Mouse (Mus musculus): ENCODE data around the gene Tmem50b. TPM values are rescaled to one million over a fixed set of nuclear protein-coding genes. Genes with fewer than 3 reads are reported as not detected.

Gene Tmem50b
- polyA plus RNA-seq, 1 experiment from 2014 or later: 118 TPM

- no peaks in the 10 kb centered on the region for H3K9me3 ChIP-seq (ENCODE audit: control insufficient read depth, low read length)
- 49% methylated on average over 4 of the region's 4 CpGs for WGBS
- no peaks in the 10 kb centered on the region for H3K27me3 ChIP-seq (ENCODE audit: control insufficient read depth, insufficient read depth, low read length)
- peaks cover 4% of the 10 kb centered on the region; the same call in 1 of the 2 replicates for H3K36me3 ChIP-seq (ENCODE audit: control insufficient read depth, insufficient read depth, low read length)
- no peak overlapping the region for H3K27ac ChIP-seq (ENCODE audit: low read depth, low read length)
- no peak overlapping the region for H3K9ac ChIP-seq (replicated peaks; ENCODE audit: low read depth, low read length)
- no peaks in the 10 kb centered on the region for H3K4me1 ChIP-seq (ENCODE audit: control insufficient read depth, insufficient read depth, low read length)
- no peak overlapping the region for H3K4me3 ChIP-seq (ENCODE audit: low read depth, low read length)
- H3K4me2 ChIP-seq (ENCODE audit: low read depth, low read length): no peak overlapping the region
- no peak for ATAC-seq (ENCODE audit: low read depth)
These were observed 32.9 kb downstream of the Tmem50b start for GRCm38 (mm10) chr16:91564580-91565291.

- H3K4me3 ChIP-seq (ENCODE audit: low read depth, low read length): no peak overlapping the region
- ATAC-seq (ENCODE audit: low read depth): no peak
- H3K9ac ChIP-seq (replicated peaks; ENCODE audit: low read depth, low read length): no peak overlapping the region
- WGBS: 80% methylated on average over 38 of the region's 38 CpGs
- H3K4me2 ChIP-seq (ENCODE audit: low read depth, low read length): no peak overlapping the region
- H3K4me1 ChIP-seq (ENCODE audit: control insufficient read depth, insufficient read depth, low read length): no peaks in the 10 kb centered on the region
- no peaks in the 10 kb centered on the region for H3K27me3 ChIP-seq (ENCODE audit: control insufficient read depth, insufficient read depth, low read length)
- no peak overlapping the region for H3K27ac ChIP-seq (ENCODE audit: low read depth, low read length)
- no peaks in the 10 kb centered on the region for H3K9me3 ChIP-seq (ENCODE audit: control insufficient read depth, low read length)
- peaks cover 14% of the 10 kb centered on the region; the same call in 1 of the 2 replicates for H3K36me3 ChIP-seq (ENCODE audit: control insufficient read depth, insufficient read depth, low read length)
These were observed 35.8 kb downstream of the Tmem50b start for GRCm38 (mm10) chr16:91561541-91562457.

- Histone ChIP-seq H3K4me1 (ENCODE audit: control insufficient read depth, insufficient read depth, low read length) (no peaks in the 10 kb centered on the region), H3K9me3 (ENCODE audit: control insufficient read depth, low read length) (no peaks in the 10 kb centered on the region), H3K27me3 (ENCODE audit: control insufficient read depth, insufficient read depth, low read length) (no peaks in the 10 kb centered on the region), H3K27ac (ENCODE audit: low read depth, low read length) (no peak overlapping the region), H3K9ac (replicated peaks; ENCODE audit: low read depth, low read length) (no peak overlapping the region), H3K36me3 (ENCODE audit: control insufficient read depth, insufficient read depth, low read length) (peaks cover 14% of the 10 kb centered on the region; the same call in 1 of the 2 replicates), H3K4me3 (ENCODE audit: low read depth, low read length) (no peak overlapping the region), H3K4me2 (ENCODE audit: low read depth, low read length) (no peak overlapping the region)
- WGBS: 59% methylated on average over 9 of the region's 9 CpGs
- peak; percentile 81 for ATAC-seq (ENCODE audit: low read depth)
These were observed 36.5 kb downstream of the Tmem50b start for GRCm38 (mm10) chr16:91561099-91561498.

GRCm38 (mm10) chr16:91557693-91558092 lies 39.9 kb downstream of the Tmem50b start:
- WGBS: 90% methylated on average over 15 of the region's 15 CpGs
- no peak overlapping the region for H3K9ac ChIP-seq (replicated peaks; ENCODE audit: low read depth, low read length)
- peaks cover 20% of the 10 kb centered on the region; the same call in 1 of the 2 replicates for H3K36me3 ChIP-seq (ENCODE audit: control insufficient read depth, insufficient read depth, low read length)

DNA sequence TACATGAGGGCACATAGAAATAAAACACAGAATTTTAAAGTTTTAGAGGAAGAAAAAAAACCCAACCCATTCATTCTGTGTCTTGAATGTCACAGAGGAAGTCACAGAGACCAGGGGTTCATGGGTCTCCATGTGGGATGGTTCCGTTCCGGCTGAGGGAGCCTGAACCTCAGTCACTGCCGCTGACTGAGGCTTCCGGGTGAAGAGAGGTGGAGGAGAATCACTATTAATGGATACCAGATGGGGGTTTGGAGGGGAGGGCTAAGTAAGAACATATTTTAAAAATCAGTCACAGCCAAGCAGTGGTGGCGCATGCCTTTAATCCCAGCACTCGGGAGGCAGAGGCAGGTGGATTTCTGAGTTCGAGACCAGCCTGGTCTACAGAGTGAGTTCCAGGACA lies 40.4 kb downstream of the Tmem50b start:
- Histone ChIP-seq H3K9ac (replicated peaks; ENCODE audit: low read depth, low read length) (no peak overlapping the region), H3K4me1 (ENCODE audit: control insufficient read depth, insufficient read depth, low read length) (no peaks in the 10 kb centered on the region; the same call in 1 of the 2 replicates), H3K27me3 (ENCODE audit: control insufficient read depth, insufficient read depth, low read length) (no peaks in the 10 kb centered on the region), H3K4me3 (ENCODE audit: low read depth, low read length) (no peak overlapping the region), H3K27ac (ENCODE audit: low read depth, low read length) (no peak overlapping the region), H3K36me3 (ENCODE audit: control insufficient read depth, insufficient read depth, low read length) (peaks cover 20% of the 10 kb centered on the region; the same call in 1 of the 2 replicates), H3K4me2 (ENCODE audit: low read depth, low read length) (no peak overlapping the region), H3K9me3 (ENCODE audit: control insufficient read depth, low read length) (no peaks in the 10 kb centered on the region)
- no peak for ATAC-seq (ENCODE audit: low read depth)
- 85% methylated on average over 7 of the region's 7 CpGs for WGBS

More at GRCm38 (mm10) chr16:91557693-91558092, 39.9 kb downstream of the Tmem50b start:
- no peaks in the 10 kb centered on the region; the same call in 1 of the 2 replicates for H3K4me1 ChIP-seq (ENCODE audit: control insufficient read depth, insufficient read depth, low read length)
- no peaks in the 10 kb centered on the region for H3K9me3 ChIP-seq (ENCODE audit: control insufficient read depth, low read length)
- H3K27ac ChIP-seq (ENCODE audit: low read depth, low read length): no peak overlapping the region
- ATAC-seq (ENCODE audit: low read depth): no peak
- H3K4me3 ChIP-seq (ENCODE audit: low read depth, low read length): no peak overlapping the region
- H3K27me3 ChIP-seq (ENCODE audit: control insufficient read depth, insufficient read depth, low read length): no peaks in the 10 kb centered on the region
- H3K4me2 ChIP-seq (ENCODE audit: low read depth, low read length): no peak overlapping the region

GRCm38 (mm10) chr16:91556659-91557058 lies 40.9 kb downstream of the Tmem50b start:
- Histone ChIP-seq H3K27ac (ENCODE audit: low read depth, low read length) (no peak overlapping the region), H3K4me1 (ENCODE audit: control insufficient read depth, insufficient read depth, low read length) (no peaks in the 10 kb centered on the region; the same call in 1 of the 2 replicates), H3K4me2 (ENCODE audit: low read depth, low read length) (no peak overlapping the region), H3K27me3 (ENCODE audit: control insufficient read depth, insufficient read depth, low read length) (no peaks in the 10 kb centered on the region), H3K9ac (replicated peaks; ENCODE audit: low read depth, low read length) (no peak overlapping the region), H3K36me3 (ENCODE audit: control insufficient read depth, insufficient read depth, low read length) (peaks cover 20% of the 10 kb centered on the region; the same call in 1 of the 2 replicates), H3K4me3 (ENCODE audit: low read depth, low read length) (no peak overlapping the region), H3K9me3 (ENCODE audit: control insufficient read depth, low read length) (no peaks in the 10 kb centered on the region)
- ATAC-seq (ENCODE audit: low read depth): no peak
- WGBS: 77% methylated on average over 15 of the region's 15 CpGs

GRCm38 (mm10) chr16:91555017-91555605 lies 42.5 kb downstream of the Tmem50b start:
- H3K4me3 ChIP-seq (ENCODE audit: low read depth, low read length): no peak overlapping the region
- H3K4me1 ChIP-seq (ENCODE audit: control insufficient read depth, insufficient read depth, low read length): no peaks in the 10 kb centered on the region; the same call in 1 of the 2 replicates
- H3K9me3 ChIP-seq (ENCODE audit: control insufficient read depth, low read length): no peaks in the 10 kb centered on the region
- no peaks in the 10 kb centered on the region for H3K27me3 ChIP-seq (ENCODE audit: control insufficient read depth, insufficient read depth, low read length)
- WGBS: 88% methylated on average over 8 of the region's 8 CpGs
- no peak overlapping the region for H3K27ac ChIP-seq (ENCODE audit: low read depth, low read length)
- H3K9ac ChIP-seq (replicated peaks; ENCODE audit: low read depth, low read length): no peak overlapping the region
- no peak overlapping the region for H3K4me2 ChIP-seq (ENCODE audit: low read depth, low read length)
- ATAC-seq (ENCODE audit: low read depth): no peak
- peaks cover 17% of the 10 kb centered on the region; the same call in 1 of the 2 replicates for H3K36me3 ChIP-seq (ENCODE audit: control insufficient read depth, insufficient read depth, low read length)

GRCm38 (mm10) chr16:91553625-91554024 lies 44.0 kb downstream of the Tmem50b start:
- H3K27ac ChIP-seq (ENCODE audit: low read depth, low read length): no peak overlapping the region
- H3K36me3 ChIP-seq (ENCODE audit: control insufficient read depth, insufficient read depth, low read length): peaks cover 9% of the 10 kb centered on the region; the same call in 1 of the 2 replicates
- no peaks in the 10 kb centered on the region for H3K27me3 ChIP-seq (ENCODE audit: control insufficient read depth, insufficient read depth, low read length)
- H3K4me3 ChIP-seq (ENCODE audit: low read depth, low read length): no peak overlapping the region
- ATAC-seq (ENCODE audit: low read depth): no peak
- 50% methylated on average over 12 of the region's 12 CpGs for WGBS
- H3K4me2 ChIP-seq (ENCODE audit: low read depth, low read length): no peak overlapping the region
- peaks cover 5% of the 10 kb centered on the region for H3K4me1 ChIP-seq (ENCODE audit: control insufficient read depth, insufficient read depth, low read length)
- no peak overlapping the region for H3K9ac ChIP-seq (replicated peaks; ENCODE audit: low read depth, low read length)
- H3K9me3 ChIP-seq (ENCODE audit: control insufficient read depth, low read length): no peaks in the 10 kb centered on the region
